ENCODE assay signal across 19 mouse cellular contexts in genomic region chr12:54561981-54562380, GRCm38 (mm10).
DNase-seq lines count a peak whose midpoint lies in the region; ATAC-seq lines count a peak whose summit lies in the region.
"Had no signal": no experiment of that assay in that cellular context is flagged by ENCODE, and none has a peak within 500 bp of the region (broad histone marks: within the 10 kb centered on the region; RNA-seq: fewer than 3 reads in every experiment).

No protein-coding gene starts in this region.

- no peak overlapping the region for H3K4me3 ChIP-seq in intestine, embryonic 16.5 days (ENCODE audit: low read length)
- H3K4me3 ChIP-seq: embryonic facial prominence, embryonic 10.5 days; forebrain, embryonic 13.5 days; heart, embryonic 13.5 days had no signal

- peak; percentile 11 to 26 for DNase-seq in left cerebral cortex, postnatal 14 days (ENCODE audit: low spot score in 2 of 2)
- DNase-seq in left cerebral cortex, adult 11 months (ENCODE audit: low spot score), result no peak
- DNase-seq in right cerebral cortex, adult 2 months (ENCODE audit: low spot score in 2 of 2), result peak; percentile 24 to 36
- no peak for DNase-seq in right cerebral cortex, postnatal 4 days
- DNase-seq in layer of hippocampus, adult 9-11 months, result peak; percentile 34
- DNase-seq in cerebellum, postnatal 25 days, result no peak
- DNase-seq: adrenal gland, postnatal 14 days; cerebellum, adult 18-20 months; cerebellum, adult 9-11 months; forebrain, postnatal 0 days; gastrocnemius, postnatal 14 days; heart, postnatal 36 days had no signal

- H3K27me3 ChIP-seq in intestine, embryonic 16.5 days (replicated peaks; ENCODE audit: control insufficient read depth, insufficient read depth, low read length), result no peaks in the 10 kb centered on the region
- H3K27me3 ChIP-seq: CH12.LX; forebrain, embryonic 13.5 days; heart, embryonic 13.5 days; Patski had no signal

- WGBS in intestine, embryonic 16.5 days, result 90% methylated on average over 4 of the region's 4 CpGs

- intact Hi-C loops in left cerebral cortex, postnatal 14 days (cut with DNase I), result no loop called here

- no peak overlapping the region for H3K9ac ChIP-seq in intestine, embryonic 16.5 days (ENCODE audit: low read depth, low read length)
- H3K9ac ChIP-seq: forebrain, embryonic 13.5 days; forebrain, postnatal 0 days; heart, embryonic 13.5 days had no signal

- H3K27ac ChIP-seq in intestine, embryonic 16.5 days (ENCODE audit: low read length), result no peak overlapping the region
- H3K27ac ChIP-seq: embryonic facial prominence, embryonic 10.5 days; forebrain, embryonic 13.5 days; heart, embryonic 13.5 days had no signal

- no peaks in the 10 kb centered on the region for H3K9me3 ChIP-seq in intestine, embryonic 16.5 days (ENCODE audit: control insufficient read depth, low read length)
- H3K9me3 ChIP-seq: embryonic facial prominence, embryonic 10.5 days; forebrain, embryonic 13.5 days; heart, embryonic 13.5 days had no signal

- ATAC-seq in intestine, embryonic 16.5 days, result no peak
- ATAC-seq: activated CD4-positive, CD25-positive, alpha-beta regulatory T cell, adult 4 months; forebrain, embryonic 13.5 days; forebrain, postnatal 0 days; Patski had no signal

- no peaks in the 10 kb centered on the region for H3K36me3 ChIP-seq in intestine, embryonic 16.5 days (ENCODE audit: control insufficient read depth, insufficient read depth, low read length)
- H3K36me3 ChIP-seq: embryonic facial prominence, embryonic 10.5 days; heart, embryonic 13.5 days had no signal

- no peak overlapping the region for H3K4me2 ChIP-seq in intestine, embryonic 16.5 days (ENCODE audit: low read depth, low read length)
- H3K4me2 ChIP-seq: forebrain, embryonic 13.5 days; heart, embryonic 13.5 days had no signal

- H3K4me1 ChIP-seq in intestine, embryonic 16.5 days (ENCODE audit: control insufficient read depth, insufficient read depth, low read length), result no peaks in the 10 kb centered on the region
- H3K4me1 ChIP-seq: embryonic facial prominence, embryonic 10.5 days; forebrain, embryonic 13.5 days; heart, embryonic 13.5 days had no signal

Comparison
In these comparisons a context has a peak if more than half of its experiments do, and no peak if none do; other contexts are left out.
1. DNase-seq: peak in left cerebral cortex, postnatal 14 days (2 of 2), right cerebral cortex, adult 2 months (2 of 2) and layer of hippocampus, adult 9-11 months (single experiment); none in left cerebral cortex, adult 11 months (single experiment), right cerebral cortex, postnatal 4 days (single experiment) and cerebellum, postnatal 25 days (0 of 2).